Mouse (Mus musculus) olfactory bulb, adult 2 months (tissue): Measurements from ENCODE around the gene Gga3.

Experiments
- CTCF ChIP-seq: fragments of 200-500 bp; IDR thresholded peaks from 2 replicates; pipeline ENCODE4 v1.5.1; 2012; ENCODE audit warnings: low read depth, mild to moderate bottlenecking, low read length, moderate library complexity; ENCODE audit not compliant: insufficient read depth
- POLR2A ChIP-seq: fragments of 200-500 bp; IDR thresholded peaks from 2 replicates; pipeline ENCODE4 v1.6.1; 2012; ENCODE audit warnings: mild to moderate bottlenecking, low read depth, low read length, moderate library complexity; ENCODE audit not compliant: insufficient read depth

- no peak for TF ChIP-seq POLR2A
- TF ChIP-seq CTCF, result no peak
These were observed 5.7 kb upstream of the Gga3 start for GRCm38 (mm10) chr11:115609576-115609975.
